Mouse (Mus musculus): ENCODE results near the gene Spa17. TPM values are rescaled to one million over a fixed set of nuclear protein-coding genes. Genes with fewer than 3 reads are reported as not detected.

The Spa17 gene
- polyA plus RNA-seq (2015; fragmentation: Nextera tagmentation; extraction: Ambion mirVana): 3.4 and 4.0 TPM in 2 replicates

- under 1% methylated on average over 44 of the region's 45 CpGs for WGBS
- Histone ChIP-seq H3K9ac (ENCODE audit: low read length) (peak within 1 kb of the TSS; percentile 72), H3K27ac (replicated peaks) (peak within 1 kb of the TSS; percentile 81), H3K36me3 (ENCODE audit: control insufficient read depth, insufficient read depth, low read length) (no peaks in the 10 kb centered on the region), H3K4me3 (ENCODE audit: low read depth, low read length) (peak within 1 kb of the TSS; percentile 72), H3K9me3 (ENCODE audit: control insufficient read depth, low read length) (no peaks in the 10 kb centered on the region), H3K4me1 (replicated peaks; ENCODE audit: control insufficient read depth, insufficient read depth) (no peaks in the 10 kb centered on the region), H3K27me3 (ENCODE audit: control insufficient read depth, insufficient read depth, low read length) (no peaks in the 10 kb centered on the region), H3K4me2 (replicated peaks; ENCODE audit: low read depth) (peak within 1 kb of the TSS; percentile 72)
- peak; percentile 90 for DNase-seq (ENCODE audit: low spot score)
- 0 out of 2 replicates have a peak, but pooled peaks have one; percentile 1 for TF ChIP-seq CTCF (IDR thresholded peaks at IDR 0.05; ENCODE audit: low read depth)
- TF ChIP-seq EP300 (optimal IDR thresholded peaks at IDR 0.05): no peak
- ATAC-seq (ENCODE audit: low FRiP score, low TSS enrichment): peak; percentile 97
Observed at GRCm38 (mm10) chr9:37613182-37613910, at the start of gene Spa17. Gene Spa17 (minus strand): TSS chr9:37613722.

GRCm38 (mm10) chr9:37663210-37663609 is 49.7 kb upstream of the Spa17 start:
- Histone ChIP-seq H3K9ac (ENCODE audit: low read length) (no peak overlapping the region), H3K27me3 (ENCODE audit: control insufficient read depth, insufficient read depth, low read length) (no peaks in the 10 kb centered on the region), H3K27ac (replicated peaks) (no peak overlapping the region), H3K9me3 (ENCODE audit: control insufficient read depth, low read length) (no peaks in the 10 kb centered on the region), H3K4me2 (replicated peaks; ENCODE audit: low read depth) (no peak overlapping the region), H3K4me1 (replicated peaks; ENCODE audit: control insufficient read depth, insufficient read depth) (no peaks in the 10 kb centered on the region), H3K4me3 (ENCODE audit: low read depth, low read length) (no peak overlapping the region), H3K36me3 (ENCODE audit: control insufficient read depth, insufficient read depth, low read length) (no peaks in the 10 kb centered on the region)
- WGBS: 57% methylated on average over 1 of the region's 1 CpGs
- DNase-seq (ENCODE audit: low spot score): no peak
- ATAC-seq (ENCODE audit: low FRiP score, low TSS enrichment): no peak
- no peak for TF ChIP-seq CTCF (IDR thresholded peaks at IDR 0.05; ENCODE audit: low read depth)
- no peak for TF ChIP-seq EP300 (optimal IDR thresholded peaks at IDR 0.05)

- no peak overlapping the region for H3K4me2 ChIP-seq (replicated peaks; ENCODE audit: low read depth)
- WGBS: 72% methylated on average over 6 of the region's 6 CpGs
- no peaks in the 10 kb centered on the region for H3K27me3 ChIP-seq (ENCODE audit: control insufficient read depth, insufficient read depth, low read length)
- peaks cover under 1% of the 10 kb centered on the region; the same call in 1 of the 2 replicates for H3K36me3 ChIP-seq (ENCODE audit: control insufficient read depth, insufficient read depth, low read length)
- TF ChIP-seq CTCF (IDR thresholded peaks at IDR 0.05; ENCODE audit: low read depth): no peak
- TF ChIP-seq EP300 (optimal IDR thresholded peaks at IDR 0.05): no peak
- H3K9me3 ChIP-seq (ENCODE audit: control insufficient read depth, low read length): no peaks in the 10 kb centered on the region
- H3K27ac ChIP-seq (replicated peaks): no peak overlapping the region
- no peaks in the 10 kb centered on the region for H3K4me1 ChIP-seq (replicated peaks; ENCODE audit: control insufficient read depth, insufficient read depth)
- H3K9ac ChIP-seq (ENCODE audit: low read length): no peak overlapping the region
- DNase-seq (ENCODE audit: low spot score): no peak
- no peak for ATAC-seq (ENCODE audit: low FRiP score, low TSS enrichment)
- no peak overlapping the region for H3K4me3 ChIP-seq (ENCODE audit: low read depth, low read length)
Observed at GRCm38 (mm10) chr9:37659413-37659812, 45.9 kb upstream of the Spa17 start.

DNA sequence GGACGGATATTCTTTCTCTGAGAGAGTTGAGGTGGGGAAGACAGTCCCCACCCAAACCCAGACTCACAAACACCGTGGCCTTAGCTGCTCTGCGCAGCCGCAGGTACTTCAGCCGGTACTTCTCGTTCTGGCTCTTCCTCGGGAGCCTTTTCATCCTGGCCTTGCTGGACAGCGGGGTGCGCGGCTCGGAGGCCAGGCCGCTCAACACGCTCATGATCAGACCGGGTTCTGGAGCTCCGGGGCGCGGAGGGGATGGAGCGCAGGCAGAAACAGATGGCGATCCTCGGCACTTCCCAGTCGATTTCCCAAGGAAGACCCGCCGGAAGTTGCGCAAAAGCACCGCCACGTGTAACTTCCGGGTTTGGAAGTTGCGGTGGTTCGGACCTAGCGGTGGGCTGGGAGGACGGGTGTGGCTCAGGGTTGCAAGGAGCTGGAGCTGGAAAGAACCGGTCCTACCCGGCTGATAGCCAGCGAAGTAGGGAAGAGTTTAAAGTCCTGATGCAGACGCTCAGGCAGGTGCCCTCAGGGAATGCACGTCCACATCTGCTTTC is 43.5 kb upstream of the Spa17 start, which contains the start of gene Tbrg1:
Gene Tbrg1 (minus strand): TSS at position 382 of the 551 bp plus-strand sequence.
- Histone ChIP-seq H3K9me3 (ENCODE audit: control insufficient read depth, low read length) (no peaks in the 10 kb centered on the region), H3K36me3 (ENCODE audit: control insufficient read depth, insufficient read depth, low read length) (peaks cover 14% of the 10 kb centered on the region), H3K4me1 (replicated peaks; ENCODE audit: control insufficient read depth, insufficient read depth) (no peaks in the 10 kb centered on the region), H3K27ac (replicated peaks) (peak within 1 kb of the TSS; percentile 94), H3K4me3 (ENCODE audit: low read depth, low read length) (peak within 1 kb of the TSS; percentile 85), H3K4me2 (replicated peaks; ENCODE audit: low read depth) (peak within 1 kb of the TSS; percentile 65), H3K27me3 (ENCODE audit: control insufficient read depth, insufficient read depth, low read length) (no peaks in the 10 kb centered on the region), H3K9ac (ENCODE audit: low read length) (peak within 1 kb of the TSS; percentile 83)
- peak; percentile 99 for ATAC-seq (ENCODE audit: low FRiP score, low TSS enrichment)
- peak; percentile 48 for TF ChIP-seq EP300 (optimal IDR thresholded peaks at IDR 0.05)
- peak; percentile 22; the same call in 1 of the 2 replicates for TF ChIP-seq CTCF (IDR thresholded peaks at IDR 0.05; ENCODE audit: low read depth)
- DNase-seq (ENCODE audit: low spot score): peak; percentile 95
- WGBS: under 1% methylated on average over 36 of the region's 36 CpGs

GRCm38 (mm10) chr9:37656439-37656881 is 42.9 kb upstream of the Spa17 start:
- Histone ChIP-seq H3K27me3 (ENCODE audit: control insufficient read depth, insufficient read depth, low read length) (no peaks in the 10 kb centered on the region), H3K27ac (replicated peaks) (peak overlapping the region; percentile 94), H3K4me1 (replicated peaks; ENCODE audit: control insufficient read depth, insufficient read depth) (no peaks in the 10 kb centered on the region), H3K4me3 (ENCODE audit: low read depth, low read length) (peak overlapping the region; percentile 85), H3K9me3 (ENCODE audit: control insufficient read depth, low read length) (no peaks in the 10 kb centered on the region), H3K9ac (ENCODE audit: low read length) (peak overlapping the region; percentile 83), H3K36me3 (ENCODE audit: control insufficient read depth, insufficient read depth, low read length) (peaks cover 15% of the 10 kb centered on the region), H3K4me2 (replicated peaks; ENCODE audit: low read depth) (peak overlapping the region; percentile 65)
- ATAC-seq (ENCODE audit: low FRiP score, low TSS enrichment): peak; percentile 55
- peak; percentile 30 for DNase-seq (ENCODE audit: low spot score)
- WGBS: 1% methylated on average over 10 of the region's 10 CpGs
- TF ChIP-seq CTCF (IDR thresholded peaks at IDR 0.05; ENCODE audit: low read depth): no peak
- no peak for TF ChIP-seq EP300 (optimal IDR thresholded peaks at IDR 0.05)
